Mouse (Mus musculus) heart, adult 2 months (tissue): ENCODE data around the gene Rel. TPM values are rescaled to one million over a fixed set of nuclear protein-coding genes. Genes with fewer than 3 reads are reported as not detected.

Experiments used
- DNase-seq, 2 experiments: peaks; one replicate each; pipeline ENCODE4 v3.0.0; 2021
- H3K27ac ChIP-seq: fragments of 200-600 bp; 2 replicates; pipeline ENCODE4 v1.8.1; 2022
- H3K27me3 ChIP-seq: fragments of 200-500 bp; 2 replicates; pipeline ENCODE4 v1.6.1; 2012; ENCODE audit warnings: mild to moderate bottlenecking, low read length, inconsistent platforms, mixed read lengths; ENCODE audit not compliant: control insufficient read depth, insufficient read depth
- H3K36me3 ChIP-seq: fragments of 200-500 bp; 2 replicates; pipeline ENCODE4 v1.6.1; 2012; ENCODE audit warnings: low read length, inconsistent platforms; ENCODE audit not compliant: control insufficient read depth, insufficient read depth
- H3K4me1 ChIP-seq: fragments of 200-500 bp; 2 replicates; pipeline ENCODE4 v1.6.1; 2011; ENCODE audit warnings: low read length; ENCODE audit not compliant: control insufficient read depth, insufficient read depth
- H3K4me3 ChIP-seq: fragments of 200-600 bp; 2 replicates; pipeline ENCODE4 v1.8.1; 2022
- H3K79me2 ChIP-seq: fragments of 200-500 bp; replicated peaks from 2 replicates; pipeline ENCODE4 v1.6.1; 2012; ENCODE audit warnings: mild to moderate bottlenecking, inconsistent platforms, low read length, moderate library complexity, mixed read lengths; ENCODE audit not compliant: control insufficient read depth, insufficient read depth
- H3K9ac ChIP-seq: fragments of 200-500 bp; 2 replicates; pipeline ENCODE4 v1.6.1; 2012; ENCODE audit warnings: low read depth, mild to moderate bottlenecking, control low read depth, inconsistent platforms, low read length, mixed read lengths
- CTCF ChIP-seq: fragments of 200-600 bp; IDR thresholded peaks from 2 replicates; pipeline ENCODE4 v1.8.1; 2022; ENCODE audit warnings: antibody characterized with exemption, mild to moderate bottlenecking, moderate library complexity
- EP300 ChIP-seq: fragments of 200-500 bp; IDR thresholded peaks from 2 replicates; pipeline ENCODE4 v1.6.1; 2011; ENCODE audit warnings: low read depth, low read length, control low read depth; ENCODE audit not compliant: insufficient read depth
- POLR2A ChIP-seq: fragments of 200-500 bp; IDR thresholded peaks from 2 replicates; pipeline ENCODE4 v1.6.1; 2011; ENCODE audit warnings: mild to moderate bottlenecking, low read depth, low read length, control low read depth; ENCODE audit not compliant: insufficient read depth
- WGBS: fragments of 180-500 bp; shearing (Covaris S2); methylation state at CpG from one replicate; pipeline ENCODE4 v1.1.7; 2018; 5-methylcytosine and 5-hydroxymethylcytosine counted together
- intact Hi-C: fragments of 180-260 bp; cut with DNase I; formaldehyde crosslinking; loops from one replicate; pipeline ENCODE4 v1.15.1; 2025
- polyA plus RNA-seq: library from polyadenylated mRNA; depleted of rRNA; stranded (reverse); fragments of >200 nt; gene quantifications from 2 replicates; pipeline ENCODE4 v1.2.3, GENCODE M21; 2012
- total RNA-seq, 2 experiments: library from RNA; stranded (reverse); gene quantifications; 2 replicates each; pipeline ENCODE4 v1.2.3; 2021

The Rel gene
- total and polyA plus RNA-seq, 3 experiments: 3.7 to 9.5 (median 7.6) TPM

DNA sequence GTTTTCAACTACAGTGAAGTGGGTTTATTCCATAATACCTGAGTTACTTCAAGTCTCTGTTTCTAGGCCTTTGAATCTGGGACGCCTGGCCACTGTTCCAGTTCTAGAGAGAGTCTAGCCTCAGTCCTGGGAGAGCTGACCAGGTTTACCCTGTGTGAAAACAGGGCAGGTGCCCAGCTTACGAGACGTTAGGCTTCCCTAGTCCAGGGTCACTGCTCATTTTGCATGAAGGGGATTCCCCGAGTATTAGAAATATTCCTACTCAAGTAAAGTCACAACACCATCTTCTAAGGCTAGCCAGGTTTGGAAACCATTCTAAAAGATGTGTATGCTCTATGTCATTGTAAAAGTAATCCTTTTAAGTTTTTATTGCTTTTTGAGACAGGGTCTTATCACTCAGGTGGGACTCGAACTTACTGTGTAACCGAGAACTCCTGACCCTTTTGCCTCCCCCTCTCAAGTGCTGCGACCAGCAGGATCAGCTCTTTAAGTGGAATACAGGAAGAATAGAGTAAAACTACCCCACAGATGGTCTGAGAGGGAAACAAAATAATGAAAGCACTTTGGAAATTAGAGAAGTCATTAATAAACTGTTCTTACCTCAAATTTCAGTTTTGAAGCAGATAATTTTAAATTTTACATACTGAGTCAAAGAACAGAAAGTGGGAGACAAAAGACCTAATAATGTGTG, 66.0 kb downstream of the Rel start:
- Histone ChIP-seq H3K9ac (no peak overlapping the region), H3K4me3 (no peak overlapping the region), H3K4me1 (no peaks in the 10 kb centered on the region), H3K79me2 (no peaks in the 10 kb centered on the region), H3K27ac (no peak overlapping the region), H3K27me3 (no peaks in the 10 kb centered on the region), H3K36me3 (no peaks in the 10 kb centered on the region; the same call in 1 of the 2 replicates)
- intact Hi-C loops: no loop called here
- 88% methylated on average over 7 of the region's 7 CpGs for WGBS
- TF ChIP-seq POLR2A (no peak), EP300 (no peak), CTCF (no peak)
- DNase-seq: no peak

DNA sequence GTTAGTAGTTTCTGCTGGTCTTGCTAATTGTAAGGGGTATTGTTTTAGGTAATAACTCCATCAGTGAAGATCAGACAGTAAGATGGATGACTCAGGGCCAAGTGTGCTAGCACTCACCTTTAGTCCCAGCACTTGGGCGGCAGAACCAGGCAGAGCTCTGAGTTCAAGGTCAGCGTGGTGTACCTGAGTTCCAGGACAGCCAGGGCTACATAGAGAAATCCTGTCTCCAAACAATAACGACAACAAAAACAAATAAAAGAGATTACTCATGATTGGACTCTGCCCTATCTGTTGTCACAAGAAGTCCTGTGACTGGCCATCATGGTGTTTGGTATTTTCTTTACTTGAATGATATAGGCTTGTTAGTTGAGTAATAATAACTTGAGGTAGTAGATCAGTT, 68.9 kb downstream of the Rel start:
- no peaks in the 10 kb centered on the region for H3K79me2 ChIP-seq
- no peaks in the 10 kb centered on the region for H3K4me1 ChIP-seq
- no peaks in the 10 kb centered on the region; the same call in 1 of the 2 replicates for H3K36me3 ChIP-seq
- H3K9ac ChIP-seq: no peak overlapping the region
- intact Hi-C loops: no loop called here
- TF ChIP-seq POLR2A: no peak
- no peak for TF ChIP-seq EP300
- no peak for TF ChIP-seq CTCF
- no peak for DNase-seq
- H3K27ac ChIP-seq: no peak overlapping the region
- no peak overlapping the region for H3K4me3 ChIP-seq
- 93% methylated on average over 3 of the region's 3 CpGs for WGBS
- H3K27me3 ChIP-seq: no peaks in the 10 kb centered on the region

DNA sequence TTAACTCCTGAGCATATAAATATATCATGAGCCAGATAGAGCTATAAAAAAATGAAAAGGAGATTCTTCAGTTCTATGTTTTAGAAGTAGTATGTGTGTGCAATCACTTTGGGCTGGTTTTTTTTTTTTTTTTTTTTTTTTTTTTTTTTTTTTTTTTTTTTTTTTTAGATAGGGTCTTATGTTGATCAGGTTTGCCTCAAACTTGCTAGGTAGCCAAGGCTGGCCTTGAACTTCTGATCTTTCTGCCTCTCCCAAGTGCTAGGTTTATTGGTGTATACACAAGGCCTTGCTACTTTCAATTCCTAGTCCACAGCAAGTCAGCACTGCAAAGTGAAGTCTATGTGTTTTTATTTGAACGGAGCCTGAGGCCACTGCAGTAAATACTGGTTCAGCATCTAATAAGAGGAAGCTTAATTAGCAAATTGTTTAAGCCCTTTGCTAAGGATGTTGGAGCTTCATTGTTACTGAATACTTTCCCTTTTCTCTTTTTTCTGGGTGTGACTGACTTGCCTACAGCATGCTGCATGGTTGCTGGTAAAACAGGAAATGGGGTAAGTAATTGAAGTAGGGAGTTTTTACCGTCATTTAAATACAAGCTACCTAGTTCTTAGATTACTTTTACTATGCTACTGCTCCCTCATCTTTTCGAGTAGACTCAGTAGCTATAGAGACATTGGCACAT, 71.2 kb downstream of the Rel start:
- no peaks in the 10 kb centered on the region; the same call in 1 of the 2 replicates for H3K36me3 ChIP-seq
- no peak for DNase-seq
- intact Hi-C loops: no loop called here

DNA sequence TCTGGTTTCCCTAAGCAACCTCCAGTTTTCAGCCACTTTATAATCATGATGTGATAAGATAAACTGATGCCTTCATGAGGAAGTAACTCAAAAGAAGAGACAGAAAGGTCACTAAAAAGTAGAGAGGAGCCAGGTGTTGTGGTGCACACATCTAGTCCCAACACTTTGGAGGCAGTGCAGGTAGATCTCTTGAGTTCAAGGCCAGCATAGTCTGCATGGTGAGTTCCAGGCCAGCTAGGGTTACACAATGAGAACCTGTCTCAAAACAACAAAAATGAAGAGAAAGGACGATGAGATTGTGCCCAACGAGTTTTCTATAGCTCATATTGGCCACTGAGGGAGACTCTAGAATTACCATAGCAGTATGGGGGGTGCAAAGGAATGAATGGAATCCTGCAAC, 72.2 kb downstream of the Rel start:
- WGBS: 78% methylated on average over 2 of the region's 2 CpGs
- no peak overlapping the region for H3K9ac ChIP-seq
- no peaks in the 10 kb centered on the region for H3K4me1 ChIP-seq
- no peak overlapping the region for H3K27ac ChIP-seq
- H3K27me3 ChIP-seq: no peaks in the 10 kb centered on the region
- peaks cover 2% of the 10 kb centered on the region; the same call in 1 of the 2 replicates for H3K79me2 ChIP-seq
- TF ChIP-seq POLR2A: no peak
- TF ChIP-seq EP300: no peak
- no peak for TF ChIP-seq CTCF
- no peaks in the 10 kb centered on the region; the same call in 1 of the 2 replicates for H3K36me3 ChIP-seq
- no peak for DNase-seq
- intact Hi-C loops: no loop called here
- H3K4me3 ChIP-seq: no peak overlapping the region

More for the DNA sequence above, 71.2 kb downstream of the Rel start:
- Histone ChIP-seq H3K27ac (no peak overlapping the region), H3K4me3 (no peak overlapping the region), H3K9ac (no peak overlapping the region), H3K4me1 (no peaks in the 10 kb centered on the region), H3K27me3 (no peaks in the 10 kb centered on the region), H3K79me2 (no peaks in the 10 kb centered on the region; the same call in 1 of the 2 replicates)
- WGBS: 65% methylated on average over 3 of the region's 3 CpGs
- TF ChIP-seq CTCF (no peak), EP300 (no peak), POLR2A (no peak)

DNA sequence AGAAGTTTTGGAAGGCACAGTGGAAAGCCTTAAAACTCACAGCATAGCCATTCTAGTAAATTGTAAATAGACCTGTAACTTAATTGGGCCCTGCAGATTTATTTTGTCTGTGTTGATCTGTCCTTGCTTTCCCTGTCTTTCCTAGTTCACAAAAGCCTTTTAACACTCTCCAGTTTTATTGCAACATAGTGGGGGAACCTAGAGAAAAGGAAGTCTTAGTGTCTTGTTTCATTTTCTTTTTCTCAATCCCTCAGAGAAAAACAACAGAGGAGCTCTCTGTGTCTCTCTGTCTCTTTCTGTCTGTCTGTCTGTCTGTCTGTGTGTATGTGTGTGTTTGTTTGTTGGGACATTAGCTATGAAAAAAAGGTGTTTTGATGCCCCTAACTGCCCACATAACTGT, 74.9 kb downstream of the Rel start:
- TF ChIP-seq CTCF: no peak
- no peak for TF ChIP-seq EP300
- no peak for TF ChIP-seq POLR2A
- Histone ChIP-seq H3K4me3 (no peak overlapping the region), H3K4me1 (no peaks in the 10 kb centered on the region), H3K9ac (no peak overlapping the region), H3K27ac (no peak overlapping the region), H3K27me3 (no peaks in the 10 kb centered on the region), H3K79me2 (peaks cover 2% of the 10 kb centered on the region; the same call in 1 of the 2 replicates), H3K36me3 (no peaks in the 10 kb centered on the region; the same call in 1 of the 2 replicates)
- DNase-seq: no peak
- intact Hi-C loops: no loop called here

DNA sequence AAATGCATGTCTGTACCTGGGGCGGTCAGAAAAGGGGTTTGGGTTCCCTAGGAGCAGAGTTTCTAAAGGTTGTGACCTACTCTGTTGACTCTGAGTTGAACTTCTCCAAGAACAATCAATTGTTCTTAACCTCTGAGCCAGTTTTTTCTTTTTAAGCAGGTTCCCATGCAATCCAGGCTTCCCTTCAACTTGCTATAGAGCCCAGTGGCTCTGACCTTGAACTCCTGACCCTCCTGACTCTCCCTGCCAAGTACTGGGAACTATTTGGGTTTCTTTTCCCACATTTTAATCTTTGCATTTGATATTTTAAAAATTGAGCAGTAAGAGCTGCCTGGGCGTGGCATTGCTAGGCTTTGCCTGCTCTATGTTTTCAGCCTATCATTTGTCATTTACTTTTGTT, 77.5 kb downstream of the Rel start:
- Histone ChIP-seq H3K27me3 (no peaks in the 10 kb centered on the region), H3K36me3 (no peaks in the 10 kb centered on the region; the same call in 1 of the 2 replicates), H3K9ac (no peak overlapping the region), H3K4me3 (no peak overlapping the region), H3K79me2 (peaks cover 2% of the 10 kb centered on the region; the same call in 1 of the 2 replicates), H3K4me1 (no peaks in the 10 kb centered on the region), H3K27ac (no peak overlapping the region)
- TF ChIP-seq POLR2A (no peak), EP300 (no peak), CTCF (no peak)
- intact Hi-C loops: no loop called here
- no peak for DNase-seq
- 97% methylated on average over 2 of the region's 2 CpGs for WGBS
